14 mouse cellular contexts compared by ENCODE assay signal in the genomic region with DNA sequence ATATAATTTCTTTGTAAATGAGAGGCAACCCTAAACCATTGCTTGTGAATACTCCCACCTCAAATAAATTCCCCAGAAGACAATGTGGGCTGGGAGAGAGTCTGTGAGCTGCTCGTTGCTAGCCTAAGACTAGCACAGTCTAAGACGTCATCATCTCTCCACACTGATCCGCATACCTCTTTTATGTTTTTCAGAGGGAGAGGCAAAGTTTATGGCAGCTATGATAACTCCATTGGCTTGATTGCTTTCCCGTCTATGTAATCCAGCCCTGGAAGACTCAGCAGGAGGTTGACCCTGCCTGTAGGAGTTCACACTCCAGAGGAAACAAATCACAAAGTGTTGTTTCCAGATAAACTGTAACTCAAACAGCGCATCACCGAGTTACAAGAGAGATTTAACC. TPM values are rescaled to one million over a fixed set of nuclear protein-coding genes. Genes with fewer than 3 reads are reported as not detected.
"Had no signal": no experiment of that assay in that cellular context is flagged by ENCODE, and none has a peak within 500 bp of the region (broad histone marks: within the 10 kb centered on the region; RNA-seq: fewer than 3 reads in every experiment).

No protein-coding gene starts in this region.

- ATAC-seq: hindbrain, embryonic 16.5 days; inflammation-experienced regulatory T-cells, adult 6 months; liver, embryonic 12.5 days; midbrain, embryonic 13.5 days had no signal

- H3K4me3 ChIP-seq: limb, embryonic 15.5 days; liver, embryonic 12.5 days; midbrain, embryonic 13.5 days had no signal

- H3K36me3 ChIP-seq: limb, embryonic 15.5 days; liver, embryonic 12.5 days; midbrain, embryonic 13.5 days had no signal

- H3K27me3 ChIP-seq: limb, embryonic 15.5 days; liver, embryonic 12.5 days; midbrain, embryonic 13.5 days had no signal

- H3K9ac ChIP-seq: limb, embryonic 15.5 days; liver, embryonic 12.5 days; lung, embryonic 14.5 days; midbrain, embryonic 13.5 days had no signal

- H3K27ac ChIP-seq: limb, embryonic 15.5 days; liver, embryonic 12.5 days; midbrain, embryonic 13.5 days had no signal

- H3K4me2 ChIP-seq: limb, embryonic 15.5 days; liver, embryonic 12.5 days; lung, embryonic 14.5 days; midbrain, embryonic 13.5 days had no signal

- DNase-seq: kidney, postnatal 4 days; left cerebral cortex, postnatal 4 days; lung, embryonic 14.5 days; lung, postnatal 14 days; right cerebral cortex, adult 18-20 months; right cerebral cortex, postnatal 25 days; thymus, adult 18-20 months; thymus, postnatal 14 days had no signal

- H3K9me3 ChIP-seq: limb, embryonic 15.5 days; liver, embryonic 12.5 days; midbrain, embryonic 13.5 days had no signal

RNA-seq across cellular contexts. Expression of gene Rerg, which starts 38.9 kb away (rescaled TPM):
- total RNA-seq: megakaryocyte-erythroid progenitor cell, adult 5-6 weeks had no signal
- polyA plus RNA-seq: inflammation-experienced regulatory T-cells, adult 6 months had no signal
